Mouse (Mus musculus) gonadal fat pad, adult 2 months (tissue): ENCODE data around the gene Nek6. TPM values are rescaled to one million over a fixed set of nuclear protein-coding genes. Genes with fewer than 3 reads are reported as not detected.

ENCODE experiments used
- DNase-seq: peaks from one replicate; pipeline ENCODE4 v3.0.0-alpha.2; 2012; ENCODE audit warnings: low read depth
- polyA plus RNA-seq: library from polyadenylated mRNA; depleted of rRNA; stranded (reverse); fragments of >200 nt; gene quantifications from 2 replicates; pipeline ENCODE4 v1.2.3, GENCODE M21; 2012

The Nek6 gene
- polyA plus RNA-seq, 1 experiment, result 40.7 TPM

GRCm38 (mm10) chr2:38578602-38579521 lies 67.4 kb downstream of the Nek6 start:
- DNase-seq, result no peak

- no peak for DNase-seq
Observed at GRCm38 (mm10) chr2:38579528-38579927, 68.1 kb downstream of the Nek6 start.

- no peak for DNase-seq
Observed at GRCm38 (mm10) chr2:38583982-38584381, 72.5 kb downstream of the Nek6 start.

- DNase-seq, result no peak
Observed at GRCm38 (mm10) chr2:38584514-38585378, 73.3 kb downstream of the Nek6 start.

GRCm38 (mm10) chr2:38585379-38585736 lies 73.9 kb downstream of the Nek6 start:
- no peak for DNase-seq

GRCm38 (mm10) chr2:38586733-38587132 lies 75.3 kb downstream of the Nek6 start:
- DNase-seq, result no peak

- no peak for DNase-seq
Observed at GRCm38 (mm10) chr2:38591751-38592459, 80.5 kb downstream of the Nek6 start.

GRCm38 (mm10) chr2:38594874-38595273 lies 83.4 kb downstream of the Nek6 start:
- DNase-seq, result no peak

GRCm38 (mm10) chr2:38597896-38598295 lies 86.5 kb downstream of the Nek6 start:
- no peak for DNase-seq

GRCm38 (mm10) chr2:38598395-38598794 lies 87.0 kb downstream of the Nek6 start:
- no peak for DNase-seq

GRCm38 (mm10) chr2:38600842-38601241 lies 89.4 kb downstream of the Nek6 start:
- DNase-seq, result no peak

- DNase-seq, result no peak
Observed at GRCm38 (mm10) chr2:38607716-38608115, 96.3 kb downstream of the Nek6 start.

- DNase-seq, result no peak
Observed at GRCm38 (mm10) chr2:38608831-38609309, 97.4 kb downstream of the Nek6 start.

- no peak for DNase-seq
Observed at GRCm38 (mm10) chr2:38609310-38609709, 97.9 kb downstream of the Nek6 start.

- DNase-seq, result no peak
Observed at GRCm38 (mm10) chr2:38610161-38610560, 98.7 kb downstream of the Nek6 start.

GRCm38 (mm10) chr2:38612596-38612995 lies 101.2 kb downstream of the Nek6 start:
- no peak for DNase-seq

- no peak for DNase-seq
Observed at GRCm38 (mm10) chr2:38613576-38613975, 102.1 kb downstream of the Nek6 start.

GRCm38 (mm10) chr2:38614437-38614836 lies 103.0 kb downstream of the Nek6 start:
- DNase-seq, result no peak

- DNase-seq, result no peak
Observed at GRCm38 (mm10) chr2:38616072-38616471, 104.6 kb downstream of the Nek6 start.

- no peak for DNase-seq
Observed at GRCm38 (mm10) chr2:38616956-38617872, 105.8 kb downstream of the Nek6 start.

- no peak for DNase-seq
Observed at GRCm38 (mm10) chr2:38619777-38620176, 108.3 kb downstream of the Nek6 start.
